Comparison of ENCODE assay signal across 10 mouse cellular contexts in genomic region chr6:28864684-28865083, GRCm38 (mm10). TPM values are rescaled to one million over a fixed set of nuclear protein-coding genes. Genes with fewer than 3 reads are reported as not detected.
A peak's percentile ranks its signal among the peaks of the same experiment; 100 is the strongest.
DNase-seq lines count a peak whose midpoint lies in the region; ATAC-seq and TF ChIP-seq lines count a peak whose summit lies in the region.
"Had no signal": no experiment of that assay in that cellular context is flagged by ENCODE, and none has a peak within 500 bp of the region (broad histone marks: within the 10 kb centered on the region; RNA-seq: fewer than 3 reads in every experiment).

No protein-coding gene starts in this region.

- TF ChIP-seq CTCF in layer of hippocampus, adult 2 months (conservative IDR thresholded peaks at IDR 0.05): no peak
- TF ChIP-seq CTCF in cerebellum, adult 2 months (IDR thresholded peaks at IDR 0.05; ENCODE audit: borderline replicate concordance, insufficient read depth, low read depth, low read length): no peak
- TF ChIP-seq CTCF in forebrain, postnatal 0 days (IDR thresholded peaks at IDR 0.05; ENCODE audit: low read depth): no peak

- H3K9ac ChIP-seq in forebrain, postnatal 0 days: 0 out of 2 replicates have a peak overlapping the region, but pooled peaks have one; percentile 2
- no peak overlapping the region for H3K9ac ChIP-seq in midbrain, embryonic 12.5 days (replicated peaks)

- peak in 1 of 2 experiments; percentile 60 for DNase-seq in layer of hippocampus, adult 2 months (ENCODE audit: low spot score in 2 of 2)
- no peak for DNase-seq in layer of hippocampus, postnatal 25 days (ENCODE audit: extremely low spot score in 1 of 2, low spot score in 1 of 2)
- peak; percentile 51 to 57 for DNase-seq in cerebellum, adult 2 months
- peak; percentile 73 for DNase-seq in forebrain, postnatal 0 days

- peak; percentile 88 for ATAC-seq in forebrain, postnatal 0 days
- ATAC-seq in midbrain, embryonic 12.5 days (ENCODE audit: low FRiP score, low read depth): peak; percentile 25; the same call in 1 of the 2 replicates
- no peak for ATAC-seq in megakaryocyte-erythroid progenitor cell, adult 5-6 weeks (replicated peaks; ENCODE audit: low FRiP score, low TSS enrichment, poor library complexity, severe bottlenecking)
- ATAC-seq in CD4-positive, CD25-positive, alpha-beta regulatory T cell, adult 4 months: no peak
- ATAC-seq in erythroblast, adult 5-6 weeks (replicated peaks; ENCODE audit: low FRiP score, poor library complexity, severe bottlenecking): no peak
- ATAC-seq: Patski had no signal

- peaks cover 17% of the 10 kb centered on the region; the same call in 1 of the 2 replicates for H3K4me1 ChIP-seq in cerebellum, adult 2 months (ENCODE audit: control insufficient read depth, insufficient read depth, low read length)
- H3K4me1 ChIP-seq in forebrain, postnatal 0 days (ENCODE audit: insufficient read depth): peaks cover 8% of the 10 kb centered on the region; the same call in 1 of the 2 replicates
- peaks cover 33% of the 10 kb centered on the region for H3K4me1 ChIP-seq in midbrain, embryonic 12.5 days

- H3K4me3 ChIP-seq in layer of hippocampus, adult 2 months: no peak overlapping the region
- H3K4me3 ChIP-seq in cerebellum, adult 2 months (replicated peaks; ENCODE audit: insufficient read depth, low read depth, low read length): no peak overlapping the region
- no peak overlapping the region for H3K4me3 ChIP-seq in forebrain, postnatal 0 days (ENCODE audit: low read depth, low read length)
- no peak overlapping the region for H3K4me3 ChIP-seq in midbrain, embryonic 12.5 days
- H3K4me3 ChIP-seq: erythroblast, embryonic 14.5 days had no signal

- peak overlapping the region; percentile 79 for H3K27ac ChIP-seq in layer of hippocampus, adult 2 months
- no peak overlapping the region for H3K27ac ChIP-seq in cerebellum, adult 2 months (ENCODE audit: insufficient read depth, low read length)
- peak overlapping the region; percentile 51; the same call in 1 of the 2 replicates for H3K27ac ChIP-seq in forebrain, postnatal 0 days (ENCODE audit: low read depth, low read length)
- peak overlapping the region; percentile 32 for H3K27ac ChIP-seq in midbrain, embryonic 12.5 days (replicated peaks)

- H3K36me3 ChIP-seq in forebrain, postnatal 0 days (ENCODE audit: insufficient read depth): no peaks in the 10 kb centered on the region
- H3K36me3 ChIP-seq in midbrain, embryonic 12.5 days: no peaks in the 10 kb centered on the region

- WGBS in cerebellum, adult 2 months: 11% methylated on average over 5 of the region's 5 CpGs
- 12% methylated on average over 5 of the region's 5 CpGs for WGBS in forebrain, postnatal 0 days
- 46% methylated on average over 5 of the region's 5 CpGs for WGBS in midbrain, embryonic 12.5 days

- no peak for TF ChIP-seq POLR2A in cerebellum, adult 2 months (IDR thresholded peaks at IDR 0.05; ENCODE audit: borderline replicate concordance, insufficient read depth, low read length)

- no peak overlapping the region for H3K4me2 ChIP-seq in forebrain, postnatal 0 days (ENCODE audit: low read depth)
- no peak overlapping the region for H3K4me2 ChIP-seq in midbrain, embryonic 12.5 days (replicated peaks)

- no peaks in the 10 kb centered on the region for H3K27me3 ChIP-seq in cerebellum, adult 2 months (ENCODE audit: control insufficient read depth, insufficient read depth, low read length)
- H3K27me3 ChIP-seq in forebrain, postnatal 0 days (ENCODE audit: insufficient read depth, low read length): no peaks in the 10 kb centered on the region
- no peaks in the 10 kb centered on the region for H3K27me3 ChIP-seq in midbrain, embryonic 12.5 days
- H3K27me3 ChIP-seq: Patski had no signal

- H3K9me3 ChIP-seq in forebrain, postnatal 0 days (ENCODE audit: low read length): no peaks in the 10 kb centered on the region
- H3K9me3 ChIP-seq in midbrain, embryonic 12.5 days: no peaks in the 10 kb centered on the region

RNA-seq across cellular contexts. Expression of gene Lrrc4, which starts 33.1 kb away (rescaled TPM):
- 10 to 100 TPM; 96.2 to 98.8 TPM for total RNA-seq in layer of hippocampus, adult 2 months (2021)
- total RNA-seq in layer of hippocampus, postnatal 25 days (2021): 10 to 100 TPM; 86.3 to 97.2 TPM
- polyA plus RNA-seq in cerebellum, adult 2 months (2012; rRNA removed): 51.6 and 58.0 TPM in 2 replicates
- 32.9 and 37.1 TPM in 2 replicates for total RNA-seq in forebrain, postnatal 0 days (2014; rRNA removed)
- 4.0 and 5.4 TPM in 2 replicates for polyA plus RNA-seq in forebrain, postnatal 0 days (2015; fragmentation: Nextera tagmentation; extraction: Ambion mirVana)
- polyA plus RNA-seq in midbrain, embryonic 12.5 days (2016; fragmentation: Nextera tagmentation; extraction: Ambion mirVana): 3.8 TPM in 2 replicates
- not detected in 2 replicates for total RNA-seq in megakaryocyte-erythroid progenitor cell, adult 5-6 weeks (2014; fragmentation: Nextera tagmentation)
- 0.05 TPM in 1 of 2 replicates, not detected in the other for total RNA-seq in megakaryocyte-erythroid progenitor cell, adult 5-6 weeks (2017)
- polyA plus RNA-seq in CD4-positive, CD25-positive, alpha-beta regulatory T cell, adult 4 months (2017; shearing (Covaris generic)): under 1 TPM; 0.16 to 0.51 TPM
- total RNA-seq in erythroblast, adult 5-6 weeks (2015; ENCODE audit: low replicate concordance): not detected in 2 replicates
- not detected in 2 replicates for total RNA-seq in erythroblast, adult 5-6 weeks (2017; ENCODE audit: low replicate concordance)
- polyA plus RNA-seq: erythroblast, embryonic 14.5 days; Patski had no signal

Comparison
In these comparisons a context has a peak if more than half of its experiments do, and no peak if none do; other contexts are left out.
1. DNase-seq: peak in cerebellum, adult 2 months (2 of 2) and forebrain, postnatal 0 days (single experiment); none in layer of hippocampus, postnatal 25 days (0 of 2).
2. ATAC-seq: peak in forebrain, postnatal 0 days (single experiment) and midbrain, embryonic 12.5 days (single experiment); none in megakaryocyte-erythroid progenitor cell, adult 5-6 weeks (single experiment), CD4-positive, CD25-positive, alpha-beta regulatory T cell, adult 4 months (single experiment) and erythroblast, adult 5-6 weeks (single experiment).
3. RNA of gene Lrrc4, which starts 33.1 kb away (total RNA-seq): 96.2 to 98.8 TPM in layer of hippocampus, adult 2 months, 86.3 to 97.2 TPM in layer of hippocampus, postnatal 25 days and 32.9 to 37.1 TPM in forebrain, postnatal 0 days; 0.05 TPM in megakaryocyte-erythroid progenitor cell, adult 5-6 weeks and not detected in erythroblast, adult 5-6 weeks; every median in the first group is over 10 times any median in the second.